12 mouse cellular contexts compared by ENCODE assay signal in genomic region chr9:45203797-45204410, GRCm38 (mm10). TPM values are rescaled to one million over a fixed set of nuclear protein-coding genes. Genes with fewer than 3 reads are reported as not detected.
A peak's percentile ranks its signal among the peaks of the same experiment; 100 is the strongest.
DNase-seq lines count a peak whose midpoint lies in the region; ATAC-seq lines count a peak whose summit lies in the region.
"Had no signal": no experiment of that assay in that cellular context is flagged by ENCODE, and none has a peak within 500 bp of the region (broad histone marks: within the 10 kb centered on the region; RNA-seq: fewer than 3 reads in every experiment).

Tmprss4 (minus strand) TSS chr9:45204092.

- H3K9ac ChIP-seq in stomach, embryonic 15.5 days = no peak within 1 kb of the TSS
- H3K9ac ChIP-seq: hindbrain, embryonic 12.5 days; liver, embryonic 14.5 days had no signal

- peak within 1 kb of the TSS; percentile 38 for H3K4me2 ChIP-seq in stomach, embryonic 15.5 days
- H3K4me2 ChIP-seq: heart, embryonic 11.5 days; hindbrain, embryonic 12.5 days had no signal

- peak within 1 kb of the TSS; percentile 20 for H3K4me3 ChIP-seq in stomach, embryonic 15.5 days (replicated peaks)
- H3K4me3 ChIP-seq: hindbrain, embryonic 12.5 days had no signal

- H3K4me1 ChIP-seq in stomach, embryonic 15.5 days = no peaks in the 10 kb centered on the region
- H3K4me1 ChIP-seq: hindbrain, embryonic 12.5 days had no signal

- H3K27ac ChIP-seq in stomach, embryonic 15.5 days = peak within 1 kb of the TSS; percentile 62; the same call in 1 of the 2 replicates
- H3K27ac ChIP-seq: hindbrain, embryonic 12.5 days; liver, embryonic 14.5 days had no signal

- no peaks in the 10 kb centered on the region for H3K36me3 ChIP-seq in stomach, embryonic 15.5 days
- H3K36me3 ChIP-seq: hindbrain, embryonic 12.5 days had no signal

- peak; percentile 21 to 48 for DNase-seq in urinary bladder, adult 18-20 months (ENCODE audit: low spot score in 2 of 2)
- DNase-seq in urinary bladder, adult 2 months (ENCODE audit: low spot score) = no peak
- peak; percentile 55 for DNase-seq in induced T-regulatory cell, adult 2 months (ENCODE audit: low read depth)
- DNase-seq in lung, adult 18-20 months = peak; percentile 83 to 88
- DNase-seq in retina, embryonic 14.5 days (ENCODE audit: low spot score) = no peak
- DNase-seq in cerebellum, postnatal 36 days = no peak
- DNase-seq in ovary, postnatal 36 days (ENCODE audit: low spot score) = no peak

- no peaks in the 10 kb centered on the region for H3K9me3 ChIP-seq in stomach, embryonic 15.5 days
- H3K9me3 ChIP-seq: hindbrain, embryonic 12.5 days had no signal

- ATAC-seq in stomach, embryonic 15.5 days (ENCODE audit: insufficient read depth, low FRiP score, low read depth) = peak; percentile 86
- ATAC-seq: midbrain, embryonic 16.5 days had no signal

- no peaks in the 10 kb centered on the region for H3K27me3 ChIP-seq in stomach, embryonic 15.5 days (replicated peaks)
- H3K27me3 ChIP-seq: hindbrain, embryonic 12.5 days had no signal

- WGBS in stomach, embryonic 15.5 days = 67% methylated on average over 8 of the region's 8 CpGs

RNA-seq across cellular contexts. Expression of gene Tmprss4, which starts in this region (rescaled TPM):
- 5.6 and 5.9 TPM in 2 replicates for polyA plus RNA-seq in urinary bladder, adult 2 months (2012; rRNA removed)
- polyA plus RNA-seq in stomach, embryonic 15.5 days (2015; fragmentation: Nextera tagmentation; extraction: Ambion mirVana) = 24.2 and 26.7 TPM in 2 replicates
- polyA plus RNA-seq: midbrain, embryonic 16.5 days had no signal

Comparison
In these comparisons a context has a peak if more than half of its experiments do, and no peak if none do; other contexts are left out.
1. DNase-seq: peak in urinary bladder, adult 18-20 months (2 of 2), induced T-regulatory cell, adult 2 months (single experiment) and lung, adult 18-20 months (2 of 2); none in urinary bladder, adult 2 months (single experiment), retina, embryonic 14.5 days (single experiment), cerebellum, postnatal 36 days (0 of 2) and ovary, postnatal 36 days (single experiment).